Mouse (Mus musculus) ES-Bruce4 (cell line): ENCODE data around the gene Hcfc1.

ENCODE experiments used
- EP300 ChIP-seq: IDR thresholded peaks from 2 replicates; pipeline ENCODE4 v1.6.1; 2011; ENCODE audit warnings: low read depth, low read length; ENCODE audit not compliant: insufficient read depth
- POLR2A ChIP-seq: IDR thresholded peaks from one replicate; pipeline ENCODE4 v1.8.1; 2011; ENCODE audit warnings: low read length; ENCODE audit not compliant: insufficient read depth

DNA sequence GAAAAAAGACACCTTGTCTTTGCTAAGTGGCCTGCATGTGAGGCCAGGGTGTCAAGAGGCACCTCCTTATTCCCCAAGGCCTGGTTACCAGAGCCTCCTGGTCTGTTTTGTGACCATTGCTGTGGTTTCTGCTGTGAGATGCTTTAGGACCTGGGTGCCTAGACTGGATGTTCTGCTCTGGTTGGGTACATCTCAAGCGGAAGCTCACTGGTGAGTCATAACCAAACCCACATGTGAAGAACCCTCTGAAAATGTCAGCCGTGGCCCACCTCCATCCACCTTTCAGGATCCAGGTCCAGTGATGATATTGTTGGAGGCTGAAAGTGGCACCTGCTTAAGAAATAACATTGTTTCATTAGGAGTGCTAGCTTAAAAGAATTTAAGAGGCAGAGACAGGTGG lies 10.1 kb upstream of the Hcfc1 start:
- no peak for TF ChIP-seq POLR2A
- no peak for TF ChIP-seq EP300
